Mouse (Mus musculus) heart, adult 8-10 months (tissue): ENCODE measurements around the gene Rreb1. TPM values are rescaled to one million over a fixed set of nuclear protein-coding genes. Genes with fewer than 3 reads are reported as not detected.

Experiments
- DNase-seq: peaks from one replicate; pipeline ENCODE4 v3.0.0; 2022; ENCODE audit warnings: low spot score
- total RNA-seq, 4 experiments: library from RNA; stranded (reverse); gene quantifications; 2 replicates each; pipeline ENCODE4 v1.2.4; 2022

The Rreb1 gene
- total RNA-seq = 10 to 100 TPM; 44.5 to 54.0 (median 52.6) TPM

GRCm38 (mm10) chr13:37778147-37778593 is at the start of gene Rreb1:
TSS of gene Rreb1 (plus strand) at chr13:37778400.
- DNase-seq = peak; percentile 33

GRCm38 (mm10) chr13:37728551-37728950 is 49.6 kb upstream of the Rreb1 start:
- DNase-seq = peak; percentile 21

GRCm38 (mm10) chr13:37731914-37732693 is 46.1 kb upstream of the Rreb1 start:
- DNase-seq = no peak

GRCm38 (mm10) chr13:37734501-37734900 is 43.7 kb upstream of the Rreb1 start:
- no peak for DNase-seq

GRCm38 (mm10) chr13:37740111-37740510 is 38.1 kb upstream of the Rreb1 start:
- no peak for DNase-seq

GRCm38 (mm10) chr13:37740752-37741151 is 37.4 kb upstream of the Rreb1 start:
- DNase-seq = no peak

- DNase-seq = no peak
Measured at GRCm38 (mm10) chr13:37742248-37742647, 36.0 kb upstream of the Rreb1 start.

GRCm38 (mm10) chr13:37747504-37747903 is 30.7 kb upstream of the Rreb1 start:
- DNase-seq = no peak

- DNase-seq = no peak
Measured at GRCm38 (mm10) chr13:37749485-37749884, 28.7 kb upstream of the Rreb1 start.

GRCm38 (mm10) chr13:37751154-37751950 is 26.8 kb upstream of the Rreb1 start:
- peak; percentile 21 for DNase-seq

GRCm38 (mm10) chr13:37759341-37760012 is 18.7 kb upstream of the Rreb1 start:
- DNase-seq = no peak

GRCm38 (mm10) chr13:37760013-37760342 is 18.2 kb upstream of the Rreb1 start:
- no peak for DNase-seq

GRCm38 (mm10) chr13:37760373-37760772 is 17.8 kb upstream of the Rreb1 start:
- DNase-seq = no peak

- peak; percentile 45 for DNase-seq
Measured at GRCm38 (mm10) chr13:37760957-37761941, 17.0 kb upstream of the Rreb1 start.

GRCm38 (mm10) chr13:37763800-37764407 is 14.3 kb upstream of the Rreb1 start:
- no peak for DNase-seq

- no peak for DNase-seq
Measured at GRCm38 (mm10) chr13:37769777-37770176, 8.4 kb upstream of the Rreb1 start.

GRCm38 (mm10) chr13:37773476-37773875 is 4.7 kb upstream of the Rreb1 start:
- no peak for DNase-seq

GRCm38 (mm10) chr13:37776675-37777074 is 1.5 kb upstream of the Rreb1 start:
- DNase-seq = no peak

GRCm38 (mm10) chr13:37777351-37778146 is 651 bp upstream of the Rreb1 start:
- DNase-seq = no peak
